Mouse (Mus musculus) hindbrain, embryonic 10.5 days (tissue): ENCODE measurements around the gene Ttll1. TPM values are rescaled to one million over a fixed set of nuclear protein-coding genes. Genes with fewer than 3 reads are reported as not detected.
A peak's percentile ranks its signal among the peaks of the same experiment; 100 is the strongest.
"Not testable (repeated sequence)": the region's sequence is repeated elsewhere in the genome, so short reads cannot be mapped to it uniquely, and the experiment has no call there.

Experiments used
- DNase-seq: peaks from one replicate; pipeline ENCODE4 v3.0.0-alpha.2; 2017; ENCODE audit warnings: low spot score
- H3K27ac ChIP-seq: fragments of 300-500 bp; sonication (generic); 2 replicates; pipeline ENCODE4 v1.5.1; 2016; ENCODE audit warnings: mild to moderate bottlenecking, moderate library complexity
- H3K27me3 ChIP-seq: fragments of 300-500 bp; sonication (generic); 2 replicates; pipeline ENCODE4 v1.6.1; 2016; ENCODE audit warnings: mild to moderate bottlenecking; ENCODE audit not compliant: poor library complexity, insufficient read depth, severe bottlenecking
- H3K36me3 ChIP-seq: fragments of 300-500 bp; sonication (generic); 2 replicates; pipeline ENCODE4 v1.6.1; 2016; ENCODE audit warnings: mild to moderate bottlenecking, moderate library complexity
- H3K4me1 ChIP-seq: fragments of 300-500 bp; sonication (generic); replicated peaks from 2 replicates; pipeline ENCODE4 v1.6.1; 2016; ENCODE audit warnings: mild to moderate bottlenecking
- H3K4me3 ChIP-seq: fragments of 300-500 bp; sonication (generic); 2 replicates; pipeline ENCODE4 v1.5.1; 2016; ENCODE audit warnings: mild to moderate bottlenecking, moderate library complexity
- H3K9me3 ChIP-seq: fragments of 300-500 bp; sonication (generic); 2 replicates; pipeline ENCODE4 v1.6.1; 2016; ENCODE audit warnings: mild to moderate bottlenecking, moderate library complexity
- WGBS: fragments of 180-500 bp; shearing (Covaris S2); methylation state at CpG from one replicate; pipeline ENCODE4 v1.1.7; 2016; 5-methylcytosine and 5-hydroxymethylcytosine counted together
- polyA plus RNA-seq: library from polyadenylated mRNA; unstranded; fragments of >200 nt; fragmentation: Nextera tagmentation; extraction: Ambion mirVana; gene quantifications from 2 replicates; pipeline ENCODE4 v1.2.1, GENCODE M21; 2016

Ttll1 gene
- polyA plus RNA-seq, 1 experiment from 2014 or later: 50.4 TPM

DNA sequence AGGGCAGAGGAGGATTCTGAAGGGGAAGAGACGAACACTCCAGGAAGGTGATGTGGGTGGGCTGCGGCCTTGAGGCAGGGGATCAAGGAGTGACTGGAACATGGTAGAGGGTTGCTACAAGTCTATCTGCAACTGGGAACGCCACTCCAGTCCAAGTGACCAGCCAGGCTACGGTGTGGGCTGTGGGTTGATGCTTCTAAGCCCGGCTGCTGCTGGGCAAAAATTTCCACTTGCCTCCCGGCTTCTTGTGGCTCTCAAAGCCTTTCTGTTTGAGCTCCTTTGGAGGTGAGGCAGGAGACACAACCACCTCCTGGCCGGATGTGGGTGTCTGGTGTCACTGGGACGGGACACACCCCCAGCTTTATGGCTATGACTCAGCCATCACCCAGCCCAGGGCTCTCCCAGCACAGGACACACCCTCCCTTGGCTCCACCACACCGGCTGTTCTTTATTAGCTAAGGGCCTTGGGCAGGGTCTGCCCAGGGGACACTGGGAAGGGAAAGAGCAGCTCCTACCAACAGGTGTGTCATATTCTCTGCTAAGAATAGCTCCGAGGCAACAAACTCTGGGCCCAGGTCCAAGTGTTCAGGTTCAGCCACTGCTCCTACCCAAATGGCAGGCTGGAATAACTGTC is 36.7 kb downstream of the Ttll1 start:
- no peak for DNase-seq
- H3K9me3 ChIP-seq: no peaks in the 10 kb centered on the region
- H3K27ac ChIP-seq: no peak overlapping the region
- WGBS: 72% methylated on average over 10 of the region's 10 CpGs
- no peaks in the 10 kb centered on the region for H3K27me3 ChIP-seq
- peaks cover 24% of the 10 kb centered on the region for H3K4me1 ChIP-seq
- H3K36me3 ChIP-seq: no peaks in the 10 kb centered on the region
- H3K4me3 ChIP-seq: no peak overlapping the region

DNA sequence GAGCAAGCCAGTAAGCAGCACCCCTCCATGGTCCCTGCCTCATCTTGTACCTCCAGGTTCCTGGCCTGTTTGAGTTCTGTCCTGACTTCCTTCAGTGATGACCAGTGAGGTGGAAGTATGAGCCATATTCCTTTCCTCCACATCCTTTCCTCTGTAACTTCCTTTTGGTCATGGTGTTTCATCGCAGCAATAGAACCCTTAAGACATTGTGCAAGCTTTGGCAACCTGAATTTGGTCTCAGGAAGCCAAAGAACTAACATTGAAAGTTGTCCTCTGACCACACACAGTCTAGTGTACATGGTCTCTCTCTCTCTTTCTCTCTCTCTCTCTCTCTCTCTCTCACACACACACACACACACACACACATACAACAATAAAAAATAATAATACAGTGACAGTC is 37.4 kb downstream of the Ttll1 start:
- 91% methylated on average over 1 of the region's 1 CpGs for WGBS
- Histone ChIP-seq H3K9me3 (no peaks in the 10 kb centered on the region), H3K36me3 (no peaks in the 10 kb centered on the region), H3K4me3 (no peak overlapping the region), H3K27ac (no peak overlapping the region), H3K27me3 (no peaks in the 10 kb centered on the region), H3K4me1 (peaks cover 19% of the 10 kb centered on the region)
- DNase-seq: no peak

- Histone ChIP-seq H3K36me3 (no peaks in the 10 kb centered on the region), H3K4me1 (peaks cover 19% of the 10 kb centered on the region), H3K27ac (0 out of 2 replicates have a peak overlapping the region, but pooled peaks have one; percentile 16), H3K9me3 (no peaks in the 10 kb centered on the region), H3K4me3 (no peak overlapping the region), H3K27me3 (no peaks in the 10 kb centered on the region)
- DNase-seq: no peak
- 71% methylated on average over 7 of the region's 7 CpGs for WGBS
These were observed 39.2 kb downstream of the Ttll1 start for GRCm38 (mm10) chr15:83471476-83471875.

DNA sequence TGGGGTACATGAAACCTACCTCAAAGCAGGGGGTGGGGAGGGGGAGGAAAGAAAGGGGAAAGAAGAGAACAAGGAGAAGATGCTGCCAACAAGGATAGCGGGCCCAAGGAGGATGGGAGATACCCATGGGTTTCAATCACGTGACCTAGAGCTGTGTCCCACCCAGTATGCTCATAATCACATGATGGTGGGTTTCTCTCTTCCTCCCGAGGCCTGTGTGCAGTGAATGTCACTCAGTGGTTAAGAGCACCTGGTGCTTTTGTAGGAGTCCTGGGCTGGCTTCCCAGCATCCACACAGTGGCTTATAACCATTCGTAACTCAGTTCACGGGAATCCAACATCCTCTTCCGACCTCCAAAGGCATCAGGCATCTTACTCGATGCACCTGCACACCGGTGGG is 40.2 kb downstream of the Ttll1 start:
- no peak overlapping the region for H3K4me3 ChIP-seq
- H3K27ac ChIP-seq: no peak overlapping the region
- DNase-seq: no peak
- H3K4me1 ChIP-seq: peaks cover 19% of the 10 kb centered on the region
- H3K36me3 ChIP-seq: no peaks in the 10 kb centered on the region
- no peaks in the 10 kb centered on the region for H3K27me3 ChIP-seq
- no peaks in the 10 kb centered on the region for H3K9me3 ChIP-seq
- 85% methylated on average over 8 of the region's 8 CpGs for WGBS

DNA sequence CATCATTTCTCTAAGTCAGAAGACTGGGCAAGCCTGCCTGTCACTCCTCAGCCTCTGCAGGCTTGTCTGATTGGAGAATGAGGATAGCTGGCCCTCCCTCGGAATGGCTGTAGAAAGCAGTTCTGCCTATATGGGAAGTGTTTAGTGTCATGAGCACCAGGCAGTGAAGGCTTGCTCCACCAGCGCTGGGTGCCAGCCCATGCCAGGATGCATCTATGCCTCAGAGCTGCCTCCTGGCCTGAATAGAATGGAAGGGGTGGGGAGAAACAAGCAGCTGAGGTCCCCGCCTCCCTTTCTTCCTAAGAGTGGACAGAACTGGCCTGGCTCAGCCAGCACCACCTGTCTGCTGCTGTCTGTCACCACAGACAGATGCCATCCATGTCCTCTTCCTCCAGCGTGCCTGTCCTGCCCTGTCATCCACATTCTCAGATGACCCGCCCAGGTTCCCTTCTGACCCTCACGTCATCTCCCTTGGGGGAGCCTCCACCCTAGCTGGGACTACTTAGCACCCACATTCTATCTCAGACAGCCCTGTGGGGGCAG is 41.3 kb downstream of the Ttll1 start:
- 67% methylated on average over 6 of the region's 6 CpGs for WGBS
- peaks cover 16% of the 10 kb centered on the region for H3K4me1 ChIP-seq
- no peak overlapping the region for H3K27ac ChIP-seq

DNA sequence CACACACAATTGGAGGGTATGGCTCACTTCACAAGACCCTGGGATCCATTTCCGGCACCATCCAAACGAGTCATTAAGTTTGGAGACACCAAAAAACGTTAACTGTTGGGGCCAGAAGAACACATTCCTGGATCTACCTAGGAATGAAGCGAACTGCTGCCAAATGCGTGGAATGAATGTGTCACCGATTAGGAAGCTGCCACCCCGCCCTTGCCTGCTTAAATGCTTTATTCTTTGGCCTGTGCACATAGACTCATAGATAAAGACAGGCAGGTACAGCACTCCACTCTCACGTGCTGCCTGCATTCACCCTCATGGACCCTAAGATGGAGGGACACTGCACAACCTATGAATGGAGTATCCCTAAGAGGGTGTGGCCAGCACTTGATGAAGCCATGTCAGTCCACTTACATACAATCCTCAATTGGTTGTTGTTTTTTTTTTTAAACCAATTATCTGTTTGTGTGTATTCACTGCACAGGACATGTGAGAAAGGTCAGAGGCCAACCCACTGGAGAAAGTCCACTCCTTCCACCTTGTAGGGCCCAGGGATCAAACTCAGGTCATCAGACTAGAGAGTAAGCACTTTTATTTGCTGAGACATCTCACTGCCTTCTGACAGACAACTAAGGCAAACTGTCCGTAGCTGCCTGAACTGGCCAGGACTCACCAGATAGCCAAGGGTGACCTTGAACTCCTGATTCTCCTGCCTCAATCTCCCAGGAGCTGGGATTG is 43.3 kb downstream of the Ttll1 start:
- Histone ChIP-seq H3K36me3 (no peaks in the 10 kb centered on the region), H3K27ac (no peak overlapping the region), H3K4me1 (peaks cover 27% of the 10 kb centered on the region), H3K4me3 (no peak overlapping the region), H3K27me3 (no peaks in the 10 kb centered on the region), H3K9me3 (no peaks in the 10 kb centered on the region)
- no peak for DNase-seq
- 85% methylated on average over 9 of the region's 9 CpGs for WGBS

More for the DNA sequence above, 41.3 kb downstream of the Ttll1 start:
- Histone ChIP-seq H3K27me3 (no peaks in the 10 kb centered on the region), H3K4me3 (no peak overlapping the region), H3K36me3 (no peaks in the 10 kb centered on the region), H3K9me3 (no peaks in the 10 kb centered on the region)
- no peak for DNase-seq

DNA sequence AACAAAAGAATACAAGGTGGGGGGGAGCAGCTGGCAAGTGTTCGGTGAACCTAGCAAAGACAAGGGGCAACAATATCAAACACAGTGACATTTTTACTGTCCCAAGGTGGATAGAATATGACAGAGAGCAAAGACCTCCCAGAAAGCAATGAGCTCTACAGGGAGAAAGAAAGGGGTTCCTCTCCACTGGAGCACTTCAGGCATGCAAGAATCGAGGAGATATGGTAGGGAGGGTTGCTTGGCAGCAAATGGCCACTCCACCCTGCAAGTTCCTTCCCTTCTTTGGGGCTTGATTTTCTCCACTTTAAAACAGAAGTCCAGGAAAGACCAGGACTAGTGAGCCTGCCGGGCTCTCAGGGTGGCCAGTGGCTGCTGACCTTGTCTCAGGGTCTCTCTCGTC is 44.4 kb downstream of the Ttll1 start:
- peaks cover 28% of the 10 kb centered on the region for H3K4me1 ChIP-seq
- DNase-seq: no peak
- H3K27ac ChIP-seq: no peak overlapping the region
- no peak overlapping the region for H3K4me3 ChIP-seq
- no peaks in the 10 kb centered on the region for H3K36me3 ChIP-seq
- WGBS: 75% methylated on average over 4 of the region's 4 CpGs
- H3K27me3 ChIP-seq: no peaks in the 10 kb centered on the region
- H3K9me3 ChIP-seq: no peaks in the 10 kb centered on the region

GRCm38 (mm10) chr15:83464905-83465650 is 45.6 kb downstream of the Ttll1 start:
- Histone ChIP-seq H3K27me3 (no peaks in the 10 kb centered on the region), H3K27ac (0 out of 2 replicates have a peak overlapping the region, but pooled peaks have one; percentile 91), H3K4me1 (peaks cover 27% of the 10 kb centered on the region), H3K4me3 (peak overlapping the region; percentile 82), H3K9me3 (no peaks in the 10 kb centered on the region), H3K36me3 (no peaks in the 10 kb centered on the region)
- DNase-seq: no peak
- WGBS: 76% methylated on average over 19 of the region's 19 CpGs

DNA sequence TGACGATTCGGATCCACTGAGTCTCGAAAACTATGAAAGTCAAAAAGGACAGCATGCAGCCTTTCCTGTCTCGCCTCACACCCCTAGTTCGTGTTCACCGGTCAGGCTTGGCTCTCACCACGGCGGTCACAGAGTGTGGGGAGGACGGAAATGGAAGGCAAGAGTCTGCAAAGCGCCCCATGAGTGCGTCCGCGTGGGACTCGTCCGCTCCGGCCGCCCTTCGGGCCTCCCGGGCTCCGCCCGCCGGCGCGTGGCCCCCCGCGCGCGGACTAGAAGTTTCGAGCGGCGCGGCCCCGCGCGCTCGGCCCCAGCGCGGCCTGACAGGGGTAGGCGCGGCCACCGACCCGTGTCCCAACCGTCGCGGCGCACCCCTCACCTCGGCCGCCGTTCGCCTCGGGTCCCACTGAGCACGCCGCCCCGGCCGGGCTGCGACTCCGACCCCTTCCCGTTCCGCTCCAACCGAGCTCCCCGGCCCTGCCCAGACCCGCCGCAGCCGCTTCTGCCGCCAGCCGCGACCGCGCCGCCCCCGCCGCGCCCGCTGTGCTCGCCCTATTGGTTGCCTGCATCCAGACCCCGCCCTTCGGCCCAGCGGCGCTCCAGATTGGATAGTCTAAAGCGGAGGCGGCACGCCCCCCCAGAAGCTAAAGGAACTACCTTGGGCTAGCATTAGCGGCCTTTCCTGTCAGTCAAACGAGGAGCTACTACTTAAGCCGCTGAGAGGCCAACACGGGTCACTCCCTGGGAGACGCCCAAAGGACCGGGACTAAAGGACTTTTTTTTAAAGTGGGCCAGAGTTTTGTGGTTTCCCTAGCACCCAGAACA is 46.4 kb downstream of the Ttll1 start, which contains the start of gene Pacsin2:
Pacsin2 (minus strand) TSS at position 524 of the 822 bp plus-strand sequence.
- Histone ChIP-seq H3K27ac (peak within 1 kb of the TSS; percentile 91), H3K27me3 (no peaks in the 10 kb centered on the region), H3K4me1 (peaks cover 24% of the 10 kb centered on the region), H3K36me3 (no peaks in the 10 kb centered on the region), H3K9me3 (no peaks in the 10 kb centered on the region), H3K4me3 (peak within 1 kb of the TSS; percentile 82)
- WGBS: under 1% methylated on average over 88 of the region's 88 CpGs
- DNase-seq: peak; percentile 98

DNA sequence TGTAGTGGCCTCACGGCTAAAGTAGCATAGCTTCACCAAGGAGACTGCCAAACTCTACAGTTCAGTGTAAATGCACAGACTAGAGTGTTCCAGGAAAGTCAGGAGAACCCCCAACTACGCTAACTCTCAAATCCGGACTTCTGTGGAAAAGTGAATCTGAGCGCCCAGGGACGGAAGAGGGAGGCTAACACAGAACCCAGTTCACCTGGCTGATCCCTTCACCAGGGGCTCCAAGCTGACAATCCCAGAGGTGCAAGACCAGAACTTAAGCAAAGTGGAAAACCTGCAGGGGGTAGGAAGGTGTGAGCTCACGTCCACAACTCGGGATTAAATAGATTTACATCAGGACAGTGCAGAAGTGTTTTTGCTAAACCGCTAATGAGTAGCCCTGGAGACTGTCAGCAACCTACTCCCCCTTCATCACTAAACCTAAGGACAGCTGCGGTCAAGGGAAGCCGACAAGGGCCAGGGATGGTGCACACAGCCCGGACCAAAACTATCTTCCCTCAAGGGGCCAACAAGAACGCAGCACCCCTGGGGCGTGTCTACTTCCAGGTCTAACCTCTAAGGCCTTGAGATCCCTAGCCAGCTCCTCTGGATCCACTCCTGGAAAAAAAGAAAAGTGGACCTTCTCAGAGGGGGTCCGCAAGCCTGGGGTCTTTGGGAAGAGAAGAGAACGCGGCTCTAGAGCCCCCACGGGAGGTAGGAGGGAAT is 47.2 kb downstream of the Ttll1 start:
- peaks cover 22% of the 10 kb centered on the region for H3K4me1 ChIP-seq
- DNase-seq: peak; percentile 14
- H3K27ac ChIP-seq: peak overlapping the region; percentile 91
- H3K4me3 ChIP-seq: peak overlapping the region; percentile 82
- no peaks in the 10 kb centered on the region for H3K9me3 ChIP-seq
- no peaks in the 10 kb centered on the region for H3K36me3 ChIP-seq
- no peaks in the 10 kb centered on the region for H3K27me3 ChIP-seq
- WGBS: 13% methylated on average over 17 of the region's 17 CpGs

GRCm38 (mm10) chr15:83462349-83462748 is 48.3 kb downstream of the Ttll1 start:
- not testable (repeated sequence) for H3K27me3 ChIP-seq, H3K27ac ChIP-seq, H3K36me3 ChIP-seq, H3K9me3 ChIP-seq, DNase-seq, H3K4me3 ChIP-seq
- 94% methylated on average over 8 of the region's 8 CpGs for WGBS
- H3K4me1 ChIP-seq: peaks cover 22% of the 10 kb centered on the region

GRCm38 (mm10) chr15:83460891-83461290 is 49.8 kb downstream of the Ttll1 start:
- H3K27me3 ChIP-seq: no peaks in the 10 kb centered on the region
- no peak overlapping the region for H3K4me3 ChIP-seq
- H3K4me1 ChIP-seq: peaks cover 23% of the 10 kb centered on the region
- no peak for DNase-seq
- no peaks in the 10 kb centered on the region for H3K36me3 ChIP-seq
- H3K27ac ChIP-seq: no peak overlapping the region
- no peaks in the 10 kb centered on the region for H3K9me3 ChIP-seq
- 88% methylated on average over 3 of the region's 3 CpGs for WGBS
